Mouse (Mus musculus) lung, postnatal 0 days (tissue): ENCODE results near the gene Zfp712. TPM values are rescaled to one million over a fixed set of nuclear protein-coding genes. Genes with fewer than 3 reads are reported as not detected.

ENCODE experiments used
- ATAC-seq: fragments of 200-750 bp; cut with Nextera tagmentation; 2 replicates; pipeline ENCODE4 v1.8.0; 2017; ENCODE audit warnings: moderate library complexity
- DNase-seq: peaks from one replicate; pipeline ENCODE4 v3.0.0-alpha.2; 2016; ENCODE audit warnings: low spot score
- H3K27ac ChIP-seq: fragments of 300-500 bp; sonication (generic); 2 replicates; pipeline ENCODE4 v1.5.1; 2014; ENCODE audit warnings: antibody characterized with exemption, mild to moderate bottlenecking, low read length, mixed read lengths
- H3K27me3 ChIP-seq: fragments of 300-500 bp; sonication (generic); replicated peaks from 2 replicates; pipeline ENCODE4 v1.6.1; 2014; ENCODE audit warnings: low read length, mixed read lengths; ENCODE audit not compliant: insufficient read depth
- H3K36me3 ChIP-seq: fragments of 300-500 bp; sonication (generic); 2 replicates; pipeline ENCODE4 v1.6.1; 2014; ENCODE audit warnings: low read length, mixed read lengths; ENCODE audit not compliant: insufficient read depth
- H3K4me1 ChIP-seq: fragments of 300-500 bp; sonication (generic); 2 replicates; pipeline ENCODE4 v1.6.1; 2014; ENCODE audit warnings: antibody characterized with exemption, low read depth, low read length, mixed read lengths; ENCODE audit not compliant: insufficient read depth
- H3K4me2 ChIP-seq: fragments of 300-500 bp; sonication (generic); replicated peaks from 2 replicates; pipeline ENCODE4 v1.6.1; 2014; ENCODE audit warnings: low read depth, mild to moderate bottlenecking, low read length, moderate library complexity, mixed read lengths
- H3K4me3 ChIP-seq: fragments of 300-500 bp; sonication (generic); 2 replicates; pipeline ENCODE4 v1.5.1; 2014; ENCODE audit warnings: low read depth, low read length
- H3K9ac ChIP-seq: fragments of 300-500 bp; sonication (generic); replicated peaks from 2 replicates; pipeline ENCODE4 v1.6.1; 2014; ENCODE audit warnings: low read depth, mild to moderate bottlenecking
- H3K9me3 ChIP-seq: fragments of 300-500 bp; sonication (generic); 2 replicates; pipeline ENCODE4 v1.6.1; 2016; ENCODE audit warnings: low read length, mixed read lengths
- CTCF ChIP-seq: IDR thresholded peaks from 2 replicates; pipeline ENCODE4 v1.5.1; 2016; ENCODE audit warnings: antibody characterized with exemption, mild to moderate bottlenecking
- EP300 ChIP-seq: IDR thresholded peaks from 2 replicates; pipeline ENCODE4 v1.6.1; 2016; ENCODE audit warnings: antibody characterized with exemption, mild to moderate bottlenecking, control low read depth
- WGBS: fragments of 180-500 bp; shearing (Covaris S2); extraction: QIAGEN DNeasy Blood & Tissue Kit; methylation state at CpG from one replicate; pipeline ENCODE4 v1.1.7; 2014; 5-methylcytosine and 5-hydroxymethylcytosine counted together
- polyA plus RNA-seq: library from polyadenylated mRNA; unstranded; fragments of >200 nt; fragmentation: Nextera tagmentation; extraction: Ambion mirVana; gene quantifications from 2 replicates; pipeline ENCODE4 v1.2.1, GENCODE M21; 2015

The Zfp712 gene
- polyA plus RNA-seq = 2.3 and 2.7 TPM in 2 replicates

GRCm38 (mm10) chr13:67060786-67061358 is at the start of gene Zfp712:
Zfp712 (minus strand) TSS chr13:67061170.
- no peaks in the 10 kb centered on the region for H3K9me3 ChIP-seq
- WGBS = under 1% methylated on average over 26 of the region's 27 CpGs
- ATAC-seq = peak; percentile 98
- no peaks in the 10 kb centered on the region for H3K27me3 ChIP-seq
- H3K4me2 ChIP-seq = peak within 1 kb of the TSS; percentile 73
- peak within 1 kb of the TSS; percentile 76 for H3K4me3 ChIP-seq
- H3K9ac ChIP-seq = peak within 1 kb of the TSS; percentile 50
- DNase-seq = peak; percentile 96
- peak within 1 kb of the TSS; percentile 82 for H3K27ac ChIP-seq
- H3K4me1 ChIP-seq = peaks cover 3% of the 10 kb centered on the region; the same call in 1 of the 2 replicates
- H3K36me3 ChIP-seq = no peaks in the 10 kb centered on the region
- TF ChIP-seq CTCF = peak; percentile 28; the same call in 1 of the 2 replicates
- TF ChIP-seq EP300 = 0 out of 2 replicates have a peak, but pooled peaks have one; percentile 8

GRCm38 (mm10) chr13:67108821-67109206 is 47.8 kb upstream of the Zfp712 start:
- TF ChIP-seq EP300 (no peak), CTCF (no peak; the same call in 1 of the 2 replicates)
- Histone ChIP-seq H3K4me3 (peak overlapping the region; percentile 75), H3K9ac (no peak overlapping the region), H3K4me2 (peak overlapping the region; percentile 42), H3K9me3 (no peaks in the 10 kb centered on the region), H3K27me3 (no peaks in the 10 kb centered on the region), H3K4me1 (peaks cover 3% of the 10 kb centered on the region; the same call in 1 of the 2 replicates), H3K27ac (no peak overlapping the region), H3K36me3 (no peaks in the 10 kb centered on the region)
- ATAC-seq (peak; percentile 61), DNase-seq (no peak)
- 5% methylated on average over 9 of the region's 9 CpGs for WGBS

DNA sequence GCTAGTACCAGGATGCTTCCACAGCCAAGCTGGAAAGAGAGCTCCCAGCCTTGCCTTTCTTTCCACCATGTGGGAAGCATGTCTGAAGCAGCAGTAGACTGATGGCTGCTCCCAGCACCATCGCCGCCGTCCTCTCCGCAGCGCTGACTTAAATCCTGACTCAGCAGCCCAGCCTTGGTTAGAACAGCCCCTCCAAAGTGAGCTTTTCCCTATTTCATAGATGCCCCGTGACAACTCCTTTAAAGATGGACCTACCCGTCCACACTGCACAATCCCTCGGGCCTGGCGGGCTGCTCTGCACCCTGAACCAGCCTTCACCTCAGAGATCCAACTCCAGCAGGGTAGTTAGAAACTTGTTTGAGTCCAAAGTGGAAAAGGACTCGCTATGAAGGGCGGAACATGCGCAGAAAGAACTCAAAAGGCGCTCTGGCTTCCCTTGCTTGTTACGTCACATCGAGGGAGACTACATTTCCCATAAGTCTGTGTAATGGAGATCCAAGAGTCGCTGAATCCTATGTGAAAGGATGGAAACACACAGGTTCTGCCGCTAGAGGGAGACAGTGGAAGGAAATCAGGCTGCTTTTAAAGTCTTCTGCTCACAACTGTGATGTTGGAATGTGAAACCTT is 47.3 kb upstream of the Zfp712 start, which contains the start of gene Gm28557:
Gene Gm28557, minus strand, starts transcription at position 411 of the 627 bp plus-strand sequence.
- DNase-seq (peak; percentile 98), ATAC-seq (peak; percentile 99)
- WGBS = under 1% methylated on average over 17 of the region's 17 CpGs
- peak within 1 kb of the TSS; percentile 75 for H3K4me3 ChIP-seq
- no peaks in the 10 kb centered on the region for H3K27me3 ChIP-seq
- H3K9ac ChIP-seq = peak within 1 kb of the TSS; percentile 67; the same call in 1 of the 2 replicates
- H3K27ac ChIP-seq = peak within 1 kb of the TSS; percentile 86
- H3K4me1 ChIP-seq = peaks cover 3% of the 10 kb centered on the region; the same call in 1 of the 2 replicates
- peak within 1 kb of the TSS; percentile 75 for H3K4me2 ChIP-seq
- peak; percentile 61; the same call in 1 of the 2 replicates for TF ChIP-seq EP300
- TF ChIP-seq CTCF = peak; percentile 92
- no peaks in the 10 kb centered on the region for H3K36me3 ChIP-seq
- H3K9me3 ChIP-seq = no peaks in the 10 kb centered on the region

DNA sequence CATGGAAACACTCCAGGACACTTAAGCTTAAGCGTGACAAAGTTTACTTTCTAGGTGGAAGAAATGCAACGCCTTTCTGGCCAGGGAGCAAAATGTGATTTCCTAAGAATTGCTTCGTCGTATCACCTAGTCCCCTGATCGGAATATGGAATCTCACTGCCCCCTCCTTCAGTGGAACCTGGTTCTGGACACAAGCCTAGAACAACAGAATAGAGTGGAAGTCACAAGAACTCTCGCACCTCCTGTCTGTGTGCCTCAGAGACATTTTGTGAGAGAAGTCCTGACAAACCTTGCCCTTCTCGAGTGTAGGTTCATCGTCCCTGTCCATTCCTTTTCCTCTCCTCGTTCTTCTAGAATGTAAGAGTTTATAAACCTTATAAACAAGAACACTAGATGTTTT is 46.7 kb upstream of the Zfp712 start:
- ATAC-seq = no peak
- H3K4me3 ChIP-seq = peak overlapping the region; percentile 75

DNA sequence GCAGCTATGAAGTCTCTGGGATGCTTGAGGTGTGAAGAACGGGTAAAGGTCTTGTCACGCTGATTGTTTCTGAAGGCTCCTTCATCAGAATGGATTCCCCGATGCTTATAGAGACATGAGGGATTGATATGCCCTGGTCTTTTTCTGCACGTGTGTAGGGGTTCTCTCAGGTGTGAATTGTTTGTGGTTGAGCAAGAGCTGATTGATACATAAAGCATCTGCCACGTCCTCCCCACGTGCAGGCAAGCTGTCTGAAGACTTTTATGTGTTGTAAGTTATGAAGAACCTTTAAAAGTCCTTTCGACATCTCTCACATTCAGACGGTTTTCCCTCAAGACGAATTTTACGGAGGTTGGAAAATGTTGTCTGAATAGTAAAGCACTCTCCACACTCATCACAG is 36.9 kb upstream of the Zfp712 start, which contains the start of gene Zfp708:
Gene Zfp708, minus strand, starts transcription at position 101 of the 400 bp plus-strand sequence.
- WGBS = 84% methylated on average over 10 of the region's 10 CpGs
- ATAC-seq = no peak
- TF ChIP-seq CTCF (no peak), EP300 (no peak)

More for the DNA sequence above, 46.7 kb upstream of the Zfp712 start:
- TF ChIP-seq EP300 = no peak
- TF ChIP-seq CTCF = no peak
- Histone ChIP-seq H3K9me3 (no peaks in the 10 kb centered on the region), H3K4me1 (peaks cover 3% of the 10 kb centered on the region; the same call in 1 of the 2 replicates), H3K4me2 (peak overlapping the region; percentile 75), H3K9ac (0 out of 2 replicates have a peak overlapping the region, but pooled peaks have one; percentile 67), H3K27me3 (no peaks in the 10 kb centered on the region), H3K27ac (peak overlapping the region; percentile 86; the same call in 1 of the 2 replicates), H3K36me3 (no peaks in the 10 kb centered on the region)
- WGBS = 32% methylated on average over 9 of the region's 9 CpGs
- DNase-seq = peak; percentile 8

GRCm38 (mm10) chr13:67090154-67090553 is 29.2 kb upstream of the Zfp712 start:
- DNase-seq = no peak
- 55% methylated on average over 1 of the region's 1 CpGs for WGBS
- TF ChIP-seq EP300 = no peak
- no peak for TF ChIP-seq CTCF
- Histone ChIP-seq H3K36me3 (no peaks in the 10 kb centered on the region), H3K4me3 (no peak overlapping the region), H3K4me2 (no peak overlapping the region), H3K4me1 (no peaks in the 10 kb centered on the region), H3K27ac (no peak overlapping the region), H3K27me3 (no peaks in the 10 kb centered on the region), H3K9ac (no peak overlapping the region), H3K9me3 (no peaks in the 10 kb centered on the region)
- no peak for ATAC-seq

More for the DNA sequence above, 36.9 kb upstream of the Zfp712 start, which contains the start of gene Zfp708:
- Histone ChIP-seq H3K27me3 (no peaks in the 10 kb centered on the region), H3K4me2 (no peak within 1 kb of the TSS), H3K9ac (no peak within 1 kb of the TSS), H3K4me1 (no peaks in the 10 kb centered on the region), H3K9me3 (no peaks in the 10 kb centered on the region), H3K36me3 (peaks cover 7% of the 10 kb centered on the region), H3K27ac (no peak within 1 kb of the TSS), H3K4me3 (no peak within 1 kb of the TSS)
- no peak for DNase-seq
